Comparison of ENCODE assay signal across 8 mouse cellular contexts in the genomic region with DNA sequence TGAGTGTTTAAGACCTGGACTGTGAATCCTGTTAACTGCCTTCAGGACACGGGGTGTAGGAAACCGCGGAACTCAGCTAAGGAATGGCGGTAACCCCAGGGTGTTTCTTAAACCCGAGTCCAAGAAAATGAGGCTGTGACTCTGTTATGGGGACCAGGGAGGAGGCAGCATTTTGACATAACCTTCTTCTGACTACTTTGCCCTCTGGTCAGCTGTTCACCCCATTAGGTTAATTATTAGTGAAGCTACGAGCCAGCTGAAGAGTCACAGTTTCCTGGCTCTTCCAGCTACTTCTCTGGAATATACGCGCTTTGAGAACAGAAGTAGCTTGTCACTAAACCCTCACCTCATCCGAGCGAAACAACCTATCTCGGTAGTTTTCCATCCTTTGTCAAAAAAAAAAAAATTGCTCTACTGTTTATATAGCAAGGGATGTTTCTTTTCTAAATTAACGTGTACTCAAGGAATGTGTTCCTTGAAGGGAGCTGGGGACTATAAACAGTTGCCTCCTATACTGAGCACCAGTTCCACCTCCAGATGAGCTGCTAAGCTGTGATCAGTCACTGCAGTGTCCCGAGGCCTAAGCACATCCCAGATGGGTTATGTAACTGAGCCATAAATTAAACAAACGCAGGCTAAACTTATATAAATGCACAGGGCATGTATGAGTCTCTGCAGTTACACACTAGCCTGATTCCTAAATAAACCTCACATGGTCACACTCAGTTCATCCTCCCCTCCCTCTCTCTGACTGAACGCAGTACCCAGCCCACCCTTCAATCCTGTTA. TPM values are rescaled to one million over a fixed set of nuclear protein-coding genes. Genes with fewer than 3 reads are reported as not detected.
DNase-seq lines count a peak whose midpoint lies in the region; ATAC-seq and TF ChIP-seq lines count a peak whose summit lies in the region.

No protein-coding gene starts in this region.

- TF ChIP-seq POLR2A in cerebellum, adult 2 months (IDR thresholded peaks at IDR 0.05; ENCODE audit: borderline replicate concordance, insufficient read depth, low read length) = no peak

- ATAC-seq in stomach, embryonic 14.5 days (ENCODE audit: insufficient number of reproducible peaks, insufficient read depth, low FRiP score, low read depth) = peak; percentile 64; the same call in 1 of the 2 replicates
- no peak for ATAC-seq in monocyte, adult 5-6 weeks (replicated peaks; ENCODE audit: insufficient number of reproducible peaks, low FRiP score, low TSS enrichment, poor library complexity, severe bottlenecking)

- no peaks in the 10 kb centered on the region for H3K36me3 ChIP-seq in stomach, embryonic 14.5 days (ENCODE audit: control insufficient read depth, insufficient read depth, low read length)

- DNase-seq in cerebellum, adult 2 months = no peak
- no peak for DNase-seq in cerebellum, adult 8-10 months
- peak; percentile 85 for DNase-seq in right cerebral cortex, adult 18-20 months
- no peak for DNase-seq in right cerebral cortex, postnatal 14 days
- DNase-seq in left cerebral cortex, postnatal 25 days (ENCODE audit: low spot score in 2 of 2) = peak; percentile 60 to 92
- DNase-seq in adrenal gland, postnatal 14 days = no peak

- no peak for TF ChIP-seq CTCF in cerebellum, adult 2 months (IDR thresholded peaks at IDR 0.05; ENCODE audit: borderline replicate concordance, insufficient read depth, low read depth, low read length)

- H3K9me3 ChIP-seq in stomach, embryonic 14.5 days (ENCODE audit: control insufficient read depth, low read depth, low read length) = no peaks in the 10 kb centered on the region

- peaks cover 52% of the 10 kb centered on the region for H3K4me1 ChIP-seq in cerebellum, adult 2 months (ENCODE audit: control insufficient read depth, insufficient read depth, low read length)
- peaks cover 46% of the 10 kb centered on the region for H3K4me1 ChIP-seq in stomach, embryonic 14.5 days (ENCODE audit: control insufficient read depth, insufficient read depth, low read length)

- peak overlapping the region; percentile 8 for H3K4me3 ChIP-seq in cerebellum, adult 2 months (replicated peaks; ENCODE audit: insufficient read depth, low read depth, low read length)
- H3K4me3 ChIP-seq in stomach, embryonic 14.5 days (ENCODE audit: low read depth, low read length) = 0 out of 2 replicates have a peak overlapping the region, but pooled peaks have one; percentile 6

- 47% methylated on average over 15 of the region's 15 CpGs for WGBS in cerebellum, adult 2 months
- WGBS in stomach, embryonic 14.5 days = 18% methylated on average over 15 of the region's 15 CpGs

- H3K27me3 ChIP-seq in cerebellum, adult 2 months (ENCODE audit: control insufficient read depth, insufficient read depth, low read length) = no peaks in the 10 kb centered on the region
- H3K27me3 ChIP-seq in stomach, embryonic 14.5 days (ENCODE audit: control insufficient read depth, insufficient read depth, low read length) = no peaks in the 10 kb centered on the region

- intact Hi-C loops in left cerebral cortex, postnatal 25 days (cut with DNase I) = loop anchor here (2.0 kb wide), 2 partner anchors 37 to 39 kb away; partner anchors contain the start of gene Ablim1

- peak overlapping the region; percentile 37; the same call in 1 of the 2 replicates for H3K27ac ChIP-seq in cerebellum, adult 2 months (ENCODE audit: insufficient read depth, low read length)
- H3K27ac ChIP-seq in stomach, embryonic 14.5 days (ENCODE audit: low read length) = peak overlapping the region; percentile 78

- H3K4me2 ChIP-seq in stomach, embryonic 14.5 days (replicated peaks; ENCODE audit: low read depth, low read length) = peak overlapping the region; percentile 40

- H3K9ac ChIP-seq in stomach, embryonic 14.5 days (replicated peaks; ENCODE audit: low read depth, low read length) = no peak overlapping the region

RNA-seq across cellular contexts. Expression of gene Ablim1, which starts 39.4 kb away (rescaled TPM):
- 110 and 130 TPM in 2 replicates for polyA plus RNA-seq in cerebellum, adult 2 months (2012; rRNA removed)
- 100 to 1,000 TPM; 106 to 113 TPM for total RNA-seq in left cerebral cortex, postnatal 25 days (2021)
- polyA plus RNA-seq in stomach, embryonic 14.5 days (2014; fragmentation: Nextera tagmentation; extraction: Ambion mirVana) = 36.9 and 43.7 TPM in 2 replicates
- total RNA-seq in adrenal gland, postnatal 14 days (2021) = 68.8 and 95.8 TPM in 2 replicates
- 62.1 to 195 TPM (median 62.9 TPM) in 3 replicates for total RNA-seq in monocyte, adult 5-6 weeks (2017)

Comparison
In these comparisons a context has a peak if more than half of its experiments do, and no peak if none do; other contexts are left out.
1. DNase-seq: peak in right cerebral cortex, adult 18-20 months (single experiment) and left cerebral cortex, postnatal 25 days (2 of 2); none in cerebellum, adult 2 months (0 of 2), cerebellum, adult 8-10 months (single experiment), right cerebral cortex, postnatal 14 days (single experiment) and adrenal gland, postnatal 14 days (single experiment).